Mouse (Mus musculus): ENCODE measurements around the gene Scarf2.

DNA sequence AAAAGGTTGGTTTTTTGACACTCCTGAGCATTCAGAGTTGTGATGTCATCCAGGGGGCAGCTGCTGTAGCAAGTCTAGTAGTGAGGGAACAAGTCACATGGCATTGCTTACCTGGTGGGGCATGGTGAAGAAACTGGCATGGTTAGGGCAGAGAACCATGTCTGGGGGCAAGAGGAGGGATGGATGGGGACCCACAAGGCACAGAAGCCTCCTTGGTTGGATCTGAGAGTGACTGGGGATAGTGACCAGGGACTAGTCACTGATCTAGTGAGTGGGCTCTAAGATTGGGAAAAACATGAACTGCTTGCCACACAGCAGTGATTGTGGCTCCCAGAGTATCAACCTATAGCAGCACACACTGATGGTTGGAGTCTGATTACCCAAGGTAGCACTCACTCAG is 2.5 kb downstream of the Scarf2 start:
- TF ChIP-seq CTCF (IDR thresholded peaks at IDR 0.05; ENCODE audit: control insufficient read depth, insufficient read depth, low read length) (no peak), POLR2A (IDR thresholded peaks at IDR 0.05; ENCODE audit: borderline replicate concordance, control insufficient read depth, low read depth, low read length) (no peak)

Measured in bone marrow, adult 2 months (tissue).